Mouse (Mus musculus) frontal cortex, adult 2 months (tissue): ENCODE measurements at regions not wholly inside any gene's neighbourhood (a gene's known extent, or its start where the extent isn't known, plus 50 kb on each side); places are given as distances from the start of the nearest gene placed in this dataset.

Experiments
- DNase-seq, 2 experiments: peaks; one replicate each; pipeline ENCODE4 v3.0.0; 2022; ENCODE audit warnings: low spot score in 1 of 2; ENCODE audit errors: extremely low spot score in 1 of 2

DNA sequence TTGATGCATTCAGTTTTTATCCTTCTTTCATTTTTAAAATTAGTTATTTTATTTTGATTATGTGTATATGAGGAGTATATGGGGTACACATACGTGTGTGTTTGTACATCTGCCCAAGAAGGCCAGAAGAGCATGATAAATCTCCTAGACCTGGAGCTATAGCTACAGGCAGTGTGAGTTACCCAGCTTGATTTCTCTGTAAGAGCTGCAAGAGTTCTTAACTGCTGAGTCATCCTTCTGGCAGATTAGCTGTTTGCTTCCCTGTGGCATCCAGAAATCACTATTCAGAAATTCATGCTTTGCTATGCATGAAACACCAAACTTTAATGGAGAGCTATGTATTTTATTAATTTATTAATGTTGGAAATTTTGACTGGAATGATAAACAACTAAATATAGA is 466.3 kb upstream of the Zwint start:
- peak in 1 of 2 experiments; percentile 9 for DNase-seq

DNA sequence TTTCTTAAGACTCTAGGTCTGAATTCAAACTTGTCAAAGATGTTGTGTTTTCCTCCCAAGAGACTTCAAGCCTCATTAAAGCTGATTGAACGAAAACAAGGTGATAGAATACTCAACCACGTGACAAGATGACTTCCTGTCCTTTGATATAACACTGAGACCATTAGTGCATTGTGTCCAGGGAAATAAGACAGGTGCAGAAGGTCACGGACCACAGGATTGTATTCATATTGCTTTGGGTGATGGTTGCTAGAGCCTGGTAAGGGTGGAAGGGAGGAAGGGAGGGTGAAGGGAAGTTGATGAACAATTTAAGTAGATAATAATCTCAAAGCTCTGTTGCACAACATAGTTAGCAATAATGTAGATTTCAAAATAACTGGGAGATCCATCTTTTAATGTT is 436.8 kb upstream of the Zwint start:
- no peak for DNase-seq

DNA sequence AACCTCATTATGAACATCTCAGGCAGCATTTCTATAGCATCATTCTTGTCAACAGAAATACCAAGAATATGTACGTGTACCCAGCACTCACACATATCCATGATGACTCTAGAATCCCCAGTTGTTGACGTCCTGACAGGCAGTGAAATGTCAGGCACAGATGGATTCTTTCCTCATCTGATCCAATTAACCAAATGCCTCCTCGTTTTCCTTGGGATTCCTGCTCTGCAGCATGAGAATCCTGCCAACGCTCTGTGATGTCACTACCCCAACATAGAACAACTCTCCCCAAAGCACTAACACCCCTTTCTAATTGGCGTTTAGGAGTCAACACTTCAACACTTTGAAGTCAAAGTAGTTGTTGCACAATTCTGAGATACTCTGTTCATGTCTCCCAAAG is 433.5 kb upstream of the Zwint start:
- peak in 1 of 2 experiments; percentile 4 for DNase-seq

- DNase-seq: no peak
Measured at GRCm38 (mm10) chr10:72222505-72222904, 432.1 kb upstream of the Zwint start.

GRCm38 (mm10) chr10:72225084-72225483 is 429.6 kb upstream of the Zwint start:
- DNase-seq: no peak

- no peak for DNase-seq
Measured at GRCm38 (mm10) chr10:72244106-72244505, 410.5 kb upstream of the Zwint start.
